Comparison of ENCODE assay signal across 16 mouse cellular contexts in the genomic region with DNA sequence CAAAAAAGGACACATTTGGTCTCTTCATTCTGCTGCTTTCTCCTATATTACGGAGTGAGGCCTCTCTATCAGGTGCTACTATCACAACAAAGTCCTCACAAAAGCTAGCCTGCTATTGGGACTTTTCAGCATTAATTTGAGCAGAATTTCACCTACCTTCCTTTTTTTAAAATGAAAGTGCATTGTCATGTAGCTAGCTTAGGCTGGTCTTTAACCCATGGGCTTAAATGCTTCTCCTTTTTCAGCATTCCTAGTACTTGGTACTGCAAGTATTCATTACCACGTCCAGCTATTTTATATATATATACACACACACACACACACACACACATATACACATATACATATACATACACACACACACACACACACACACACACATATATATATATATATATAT.
"Had no signal": no experiment of that assay in that cellular context is flagged by ENCODE, and none has a peak within 500 bp of the region (broad histone marks: within the 10 kb centered on the region; RNA-seq: fewer than 3 reads in every experiment).

No protein-coding gene starts in this region.

- H3K36me3 ChIP-seq: neural tube, embryonic 15.5 days had no signal

- H3K27ac ChIP-seq: kidney, postnatal 0 days; limb, embryonic 13.5 days; liver, embryonic 15.5 days; lung, embryonic 15.5 days; midbrain, embryonic 13.5 days; neural tube, embryonic 15.5 days had no signal

- H3K4me3 ChIP-seq: limb, embryonic 13.5 days; liver, embryonic 15.5 days; lung, embryonic 15.5 days; midbrain, embryonic 13.5 days; myocyte; neural tube, embryonic 15.5 days had no signal

- H3K9ac ChIP-seq: limb, embryonic 13.5 days; liver, embryonic 15.5 days; lung, embryonic 15.5 days; midbrain, embryonic 13.5 days; neural tube, embryonic 15.5 days had no signal

- DNase-seq: kidney, adult 11 months; kidney, adult 9 months; kidney, postnatal 4 days; left cerebral cortex, postnatal 4 days; lung, postnatal 14 days; right cerebral cortex, postnatal 4 days; spleen, adult 18-20 months; thymus, adult 18-20 months; thymus, postnatal 14 days had no signal

- H3K27me3 ChIP-seq: limb, embryonic 13.5 days; liver, embryonic 15.5 days; lung, embryonic 15.5 days; midbrain, embryonic 13.5 days; neural tube, embryonic 15.5 days had no signal

- H3K9me3 ChIP-seq: limb, embryonic 13.5 days; liver, embryonic 15.5 days; lung, embryonic 15.5 days; midbrain, embryonic 13.5 days; neural tube, embryonic 15.5 days had no signal

- H3K4me2 ChIP-seq: limb, embryonic 13.5 days; liver, embryonic 15.5 days; lung, embryonic 15.5 days; midbrain, embryonic 13.5 days; neural tube, embryonic 15.5 days had no signal

- ATAC-seq: midbrain, embryonic 13.5 days had no signal

- H3K4me1 ChIP-seq: limb, embryonic 13.5 days; lung, embryonic 15.5 days had no signal
